Mouse (Mus musculus): ENCODE results near the gene Uts2b. TPM values are rescaled to one million over a fixed set of nuclear protein-coding genes. Genes with fewer than 3 reads are reported as not detected.

The Uts2b gene
- polyA plus RNA-seq, 1 experiment, result not detected

GRCm38 (mm10) chr16:27375318-27375717 lies 5.3 kb upstream of the Uts2b start:
- H3K4me3 ChIP-seq (ENCODE audit: insufficient read depth, low read depth, low read length), result no peak overlapping the region
- no peaks in the 10 kb centered on the region for H3K36me3 ChIP-seq (ENCODE audit: control insufficient read depth, insufficient read depth, low read length)
- H3K27me3 ChIP-seq (replicated peaks; ENCODE audit: control insufficient read depth, insufficient read depth, low read length), result no peaks in the 10 kb centered on the region
- no peak for TF ChIP-seq POLR2A (IDR thresholded peaks at IDR 0.05; ENCODE audit: low read depth, low read length)
- TF ChIP-seq CTCF (conservative IDR thresholded peaks at IDR 0.05; ENCODE audit: insufficient read depth, insufficient read length, low read depth, low read length), result no peak
- H3K4me1 ChIP-seq (ENCODE audit: control insufficient read depth, insufficient read depth, low read length), result peaks cover 9% of the 10 kb centered on the region; the same call in 1 of the 2 replicates
- peak; percentile 90 for DNase-seq
- WGBS, result 47% methylated on average over 2 of the region's 2 CpGs
- H3K27ac ChIP-seq (ENCODE audit: insufficient read depth, low read depth, low read length), result peak overlapping the region; percentile 93

GRCm38 (mm10) chr16:27374139-27374538 lies 4.1 kb upstream of the Uts2b start:
- 60% methylated on average over 3 of the region's 3 CpGs for WGBS
- Histone ChIP-seq H3K36me3 (ENCODE audit: control insufficient read depth, insufficient read depth, low read length) (no peaks in the 10 kb centered on the region), H3K27me3 (replicated peaks; ENCODE audit: control insufficient read depth, insufficient read depth, low read length) (no peaks in the 10 kb centered on the region), H3K4me1 (ENCODE audit: control insufficient read depth, insufficient read depth, low read length) (peaks cover 9% of the 10 kb centered on the region; the same call in 1 of the 2 replicates), H3K4me3 (ENCODE audit: insufficient read depth, low read depth, low read length) (no peak overlapping the region), H3K27ac (ENCODE audit: insufficient read depth, low read depth, low read length) (peak overlapping the region; percentile 45; the same call in 1 of the 2 replicates)
- no peak for DNase-seq
- TF ChIP-seq CTCF (conservative IDR thresholded peaks at IDR 0.05; ENCODE audit: insufficient read depth, insufficient read length, low read depth, low read length) (no peak), POLR2A (IDR thresholded peaks at IDR 0.05; ENCODE audit: low read depth, low read length) (no peak)

- Histone ChIP-seq H3K27me3 (replicated peaks; ENCODE audit: control insufficient read depth, insufficient read depth, low read length) (no peaks in the 10 kb centered on the region), H3K4me1 (ENCODE audit: control insufficient read depth, insufficient read depth, low read length) (peaks cover 6% of the 10 kb centered on the region; the same call in 1 of the 2 replicates), H3K4me3 (ENCODE audit: insufficient read depth, low read depth, low read length) (no peak overlapping the region), H3K36me3 (ENCODE audit: control insufficient read depth, insufficient read depth, low read length) (no peaks in the 10 kb centered on the region), H3K27ac (ENCODE audit: insufficient read depth, low read depth, low read length) (no peak overlapping the region)
- TF ChIP-seq CTCF (conservative IDR thresholded peaks at IDR 0.05; ENCODE audit: insufficient read depth, insufficient read length, low read depth, low read length), result no peak
- TF ChIP-seq POLR2A (IDR thresholded peaks at IDR 0.05; ENCODE audit: low read depth, low read length), result no peak
- no peak for DNase-seq
- 53% methylated on average over 2 of the region's 2 CpGs for WGBS
Observed at GRCm38 (mm10) chr16:27370700-27371099, 661 bp upstream of the Uts2b start.

- TF ChIP-seq CTCF (conservative IDR thresholded peaks at IDR 0.05; ENCODE audit: insufficient read depth, insufficient read length, low read depth, low read length) (no peak), POLR2A (IDR thresholded peaks at IDR 0.05; ENCODE audit: low read depth, low read length) (no peak)
- Histone ChIP-seq H3K4me1 (ENCODE audit: control insufficient read depth, insufficient read depth, low read length) (no peaks in the 10 kb centered on the region), H3K27ac (ENCODE audit: insufficient read depth, low read depth, low read length) (no peak overlapping the region), H3K4me3 (ENCODE audit: insufficient read depth, low read depth, low read length) (no peak overlapping the region), H3K27me3 (replicated peaks; ENCODE audit: control insufficient read depth, insufficient read depth, low read length) (no peaks in the 10 kb centered on the region), H3K36me3 (ENCODE audit: control insufficient read depth, insufficient read depth, low read length) (no peaks in the 10 kb centered on the region)
- DNase-seq, result no peak
- WGBS, result 93% methylated on average over 1 of the region's 1 CpGs
Observed at GRCm38 (mm10) chr16:27360059-27360458, 10.0 kb downstream of the Uts2b start.

GRCm38 (mm10) chr16:27354464-27354863 lies 15.6 kb downstream of the Uts2b start:
- no peaks in the 10 kb centered on the region for H3K27me3 ChIP-seq (replicated peaks; ENCODE audit: control insufficient read depth, insufficient read depth, low read length)
- DNase-seq, result no peak

GRCm38 (mm10) chr16:27349878-27350532 lies 20.0 kb downstream of the Uts2b start:
- DNase-seq, result no peak
- no peak overlapping the region for H3K27ac ChIP-seq (ENCODE audit: insufficient read depth, low read depth, low read length)
- TF ChIP-seq POLR2A (IDR thresholded peaks at IDR 0.05; ENCODE audit: low read depth, low read length) (no peak), CTCF (conservative IDR thresholded peaks at IDR 0.05; ENCODE audit: insufficient read depth, insufficient read length, low read depth, low read length) (no peak)
- 86% methylated on average over 7 of the region's 7 CpGs for WGBS
- H3K27me3 ChIP-seq (replicated peaks; ENCODE audit: control insufficient read depth, insufficient read depth, low read length), result no peaks in the 10 kb centered on the region
- no peaks in the 10 kb centered on the region for H3K36me3 ChIP-seq (ENCODE audit: control insufficient read depth, insufficient read depth, low read length)
- no peak overlapping the region for H3K4me3 ChIP-seq (ENCODE audit: insufficient read depth, low read depth, low read length)
- no peaks in the 10 kb centered on the region for H3K4me1 ChIP-seq (ENCODE audit: control insufficient read depth, insufficient read depth, low read length)

More at GRCm38 (mm10) chr16:27354464-27354863, 15.6 kb downstream of the Uts2b start:
- Histone ChIP-seq H3K27ac (ENCODE audit: insufficient read depth, low read depth, low read length) (no peak overlapping the region), H3K36me3 (ENCODE audit: control insufficient read depth, insufficient read depth, low read length) (no peaks in the 10 kb centered on the region), H3K4me1 (ENCODE audit: control insufficient read depth, insufficient read depth, low read length) (no peaks in the 10 kb centered on the region), H3K4me3 (ENCODE audit: insufficient read depth, low read depth, low read length) (no peak overlapping the region)
- WGBS, result 52% methylated on average over 2 of the region's 2 CpGs
- no peak for TF ChIP-seq POLR2A (IDR thresholded peaks at IDR 0.05; ENCODE audit: low read depth, low read length)
- TF ChIP-seq CTCF (conservative IDR thresholded peaks at IDR 0.05; ENCODE audit: insufficient read depth, insufficient read length, low read depth, low read length), result no peak

- H3K36me3 ChIP-seq (ENCODE audit: control insufficient read depth, insufficient read depth, low read length), result no peaks in the 10 kb centered on the region
- TF ChIP-seq POLR2A (IDR thresholded peaks at IDR 0.05; ENCODE audit: low read depth, low read length) (no peak), CTCF (conservative IDR thresholded peaks at IDR 0.05; ENCODE audit: insufficient read depth, insufficient read length, low read depth, low read length) (no peak)
- no peaks in the 10 kb centered on the region for H3K27me3 ChIP-seq (replicated peaks; ENCODE audit: control insufficient read depth, insufficient read depth, low read length)
- no peak overlapping the region for H3K4me3 ChIP-seq (ENCODE audit: insufficient read depth, low read depth, low read length)
- 95% methylated on average over 2 of the region's 2 CpGs for WGBS
- H3K27ac ChIP-seq (ENCODE audit: insufficient read depth, low read depth, low read length), result no peak overlapping the region
- no peaks in the 10 kb centered on the region for H3K4me1 ChIP-seq (ENCODE audit: control insufficient read depth, insufficient read depth, low read length)
- no peak for DNase-seq
Observed at GRCm38 (mm10) chr16:27349235-27349634, 20.8 kb downstream of the Uts2b start.
